In genomic region chr19:45226246-45226645, GRCm38 (mm10) we compare ENCODE assay signal across 28 mouse cellular contexts. TPM values are rescaled to one million over a fixed set of nuclear protein-coding genes. Genes with fewer than 3 reads are reported as not detected.
DNase-seq lines count a peak whose midpoint lies in the region; ATAC-seq and TF ChIP-seq lines count a peak whose summit lies in the region.
"Had no signal": no experiment of that assay in that cellular context is flagged by ENCODE, and none has a peak within 500 bp of the region (broad histone marks: within the 10 kb centered on the region; RNA-seq: fewer than 3 reads in every experiment).

No protein-coding gene starts in this region.

- no peak overlapping the region for H3K4me2 ChIP-seq in intestine, embryonic 14.5 days (ENCODE audit: low read length)
- H3K4me2 ChIP-seq in intestine, postnatal 0 days (replicated peaks; ENCODE audit: low read depth) = no peak overlapping the region
- no peak overlapping the region for H3K4me2 ChIP-seq in limb, embryonic 11.5 days (ENCODE audit: low read depth, severe bottlenecking)
- H3K4me2 ChIP-seq: embryonic facial prominence, embryonic 13.5 days; heart, embryonic 12.5 days; stomach, embryonic 15.5 days had no signal

- no peak for TF ChIP-seq CTCF in intestine, postnatal 0 days (IDR thresholded peaks at IDR 0.05; ENCODE audit: low read depth)

- peak; percentile 17 for DNase-seq in embryo, embryonic 9.5 days (ENCODE audit: extremely low spot score)
- DNase-seq in embryo, embryonic 11 days = no peak
- DNase-seq in intestine, embryonic 14.5 days (ENCODE audit: low spot score) = peak; percentile 57
- DNase-seq in limb, embryonic 11.5 days (ENCODE audit: low spot score) = peak; percentile 51
- no peak for DNase-seq in kidney, adult 11 months
- DNase-seq in right cerebral cortex, adult 2 months (ENCODE audit: low spot score in 2 of 2) = no peak
- DNase-seq: adrenal gland, postnatal 25 days; cerebellum, adult 9-10 months; gastrocnemius, postnatal 14 days; heart, adult 11 months; heart, postnatal 10 days; kidney, adult 2 months; left cerebral cortex, postnatal 4 days; lung, postnatal 4 days; right cerebral cortex, adult 18-20 months; thymus, adult 18-20 months; thymus, postnatal 36 days had no signal

- H3K4me1 ChIP-seq in intestine, embryonic 14.5 days (replicated peaks; ENCODE audit: control insufficient read depth, insufficient read depth, low read length) = peaks cover 7% of the 10 kb centered on the region; the same call in 1 of the 2 replicates
- no peaks in the 10 kb centered on the region for H3K4me1 ChIP-seq in intestine, postnatal 0 days (replicated peaks; ENCODE audit: control insufficient read depth, insufficient read depth, low read length)
- peaks cover 16% of the 10 kb centered on the region for H3K4me1 ChIP-seq in limb, embryonic 11.5 days (ENCODE audit: control insufficient read depth, insufficient read depth, low read length)

- no peak overlapping the region for H3K4me3 ChIP-seq in intestine, embryonic 14.5 days (ENCODE audit: low read depth, low read length)
- H3K4me3 ChIP-seq in intestine, postnatal 0 days (ENCODE audit: low read depth, low read length) = no peak overlapping the region
- no peak overlapping the region for H3K4me3 ChIP-seq in limb, embryonic 11.5 days (ENCODE audit: low read depth, low read length)
- H3K4me3 ChIP-seq: embryonic facial prominence, embryonic 13.5 days; erythroblast, embryonic 14.5 days; heart, embryonic 12.5 days; stomach, embryonic 15.5 days had no signal

- H3K9ac ChIP-seq in intestine, embryonic 14.5 days (ENCODE audit: low read length) = no peak overlapping the region
- H3K9ac ChIP-seq in intestine, postnatal 0 days (ENCODE audit: low read depth, low read length) = no peak overlapping the region
- no peak overlapping the region for H3K9ac ChIP-seq in limb, embryonic 11.5 days (ENCODE audit: low read length)
- H3K9ac ChIP-seq: embryonic facial prominence, embryonic 13.5 days; heart, embryonic 12.5 days; stomach, embryonic 15.5 days had no signal

- H3K36me3 ChIP-seq in intestine, embryonic 14.5 days (ENCODE audit: control insufficient read depth, insufficient read depth, low read length) = no peaks in the 10 kb centered on the region
- no peaks in the 10 kb centered on the region for H3K36me3 ChIP-seq in intestine, postnatal 0 days (ENCODE audit: control insufficient read depth, insufficient read depth)
- H3K36me3 ChIP-seq in limb, embryonic 11.5 days (ENCODE audit: control insufficient read depth, insufficient read depth, low read length) = no peaks in the 10 kb centered on the region
- H3K36me3 ChIP-seq: embryonic facial prominence, embryonic 13.5 days; heart, embryonic 12.5 days; stomach, embryonic 15.5 days had no signal

- no peak overlapping the region for H3K27ac ChIP-seq in intestine, embryonic 14.5 days (ENCODE audit: low read depth)
- no peak overlapping the region for H3K27ac ChIP-seq in intestine, postnatal 0 days (ENCODE audit: low read depth, low read length)
- no peak overlapping the region for H3K27ac ChIP-seq in limb, embryonic 11.5 days (replicated peaks; ENCODE audit: low read depth, low read length)
- H3K27ac ChIP-seq: embryonic facial prominence, embryonic 13.5 days; kidney, postnatal 0 days; stomach, embryonic 15.5 days had no signal

- H3K27me3 ChIP-seq in intestine, embryonic 14.5 days (replicated peaks; ENCODE audit: control insufficient read depth, insufficient read depth, low read length) = peaks cover 100% of the 10 kb centered on the region
- H3K27me3 ChIP-seq in intestine, postnatal 0 days (replicated peaks; ENCODE audit: control insufficient read depth, insufficient read depth, low read length) = peaks cover 100% of the 10 kb centered on the region
- H3K27me3 ChIP-seq in limb, embryonic 11.5 days (ENCODE audit: control insufficient read depth, insufficient read depth, low read length) = peaks cover 98% of the 10 kb centered on the region

- no peaks in the 10 kb centered on the region for H3K9me3 ChIP-seq in intestine, embryonic 14.5 days (ENCODE audit: control insufficient read depth, low read length)
- H3K9me3 ChIP-seq in intestine, postnatal 0 days (ENCODE audit: control insufficient read depth) = no peaks in the 10 kb centered on the region
- no peaks in the 10 kb centered on the region for H3K9me3 ChIP-seq in limb, embryonic 11.5 days (ENCODE audit: control insufficient read depth, low read length)
- H3K9me3 ChIP-seq: embryonic facial prominence, embryonic 13.5 days; heart, embryonic 12.5 days; stomach, embryonic 15.5 days had no signal

- 3% methylated on average over 8 of the region's 8 CpGs for WGBS in intestine, embryonic 14.5 days
- WGBS in intestine, postnatal 0 days = 6% methylated on average over 8 of the region's 8 CpGs
- WGBS in limb, embryonic 11.5 days = 2% methylated on average over 8 of the region's 8 CpGs

- no peak for ATAC-seq in intestine, embryonic 14.5 days (replicated peaks; ENCODE audit: low FRiP score, low TSS enrichment, low read depth)
- no peak for ATAC-seq in intestine, postnatal 0 days
- ATAC-seq in limb, embryonic 11.5 days (ENCODE audit: insufficient number of reproducible peaks, low FRiP score, low TSS enrichment, low read depth) = no peak
- ATAC-seq: forebrain, embryonic 16.5 days had no signal

RNA-seq across cellular contexts. Expression of gene Lbx1, which starts 9.4 kb away (rescaled TPM):
- not detected in 2 replicates for polyA plus RNA-seq in intestine, embryonic 14.5 days (2014; fragmentation: Nextera tagmentation; extraction: Ambion mirVana)
- polyA plus RNA-seq in intestine, postnatal 0 days (2015; fragmentation: Nextera tagmentation; extraction: Ambion mirVana) = not detected in 2 replicates
- polyA plus RNA-seq in limb, embryonic 11.5 days (2014; fragmentation: Nextera tagmentation; extraction: Ambion mirVana) = 5.0 and 5.1 TPM in 2 replicates
- polyA plus RNA-seq: erythroblast, embryonic 14.5 days; forebrain, embryonic 16.5 days; heart, embryonic 12.5 days; large intestine, adult 2 months; liver, adult 2 months; liver, embryonic 16.5 days; lung, embryonic 16.5 days; stomach, embryonic 15.5 days had no signal

Comparison
In these comparisons a context has a peak if more than half of its experiments do, and no peak if none do; other contexts are left out.
1. DNase-seq: peak in embryo, embryonic 9.5 days (single experiment), intestine, embryonic 14.5 days (single experiment) and limb, embryonic 11.5 days (single experiment); none in embryo, embryonic 11 days (single experiment), kidney, adult 11 months (single experiment) and right cerebral cortex, adult 2 months (0 of 2).